Mouse (Mus musculus): ENCODE results near the gene Sptbn1.

DNA sequence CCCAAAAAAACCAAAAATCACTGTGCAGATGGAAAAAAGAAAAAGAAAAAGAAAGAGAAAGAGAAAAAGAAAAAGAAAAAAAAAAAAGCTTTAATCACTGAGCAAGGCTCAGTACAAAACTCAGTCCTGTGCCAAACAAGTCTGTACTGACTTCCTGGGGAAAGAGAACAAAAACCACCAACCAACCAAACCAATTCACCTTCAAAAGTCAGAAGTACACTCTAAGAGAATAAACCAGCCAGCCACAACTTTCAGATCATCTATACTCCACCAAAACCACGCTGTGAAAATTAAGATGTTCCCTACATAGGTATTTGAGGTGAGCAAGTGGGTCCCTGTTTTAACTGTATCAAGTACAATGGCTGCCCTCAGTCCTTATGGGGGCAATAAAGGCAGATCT lies 141.1 kb downstream of the Sptbn1 start:
- TF ChIP-seq CTCF (conservative IDR thresholded peaks at IDR 0.05; ENCODE audit: low read length) (no peak), POU5F1 (IDR thresholded peaks at IDR 0.05; ENCODE audit: borderline replicate concordance, low read length) (no peak)

Data from E14TG2a.4 (cell line).